Mouse (Mus musculus) layer of hippocampus, postnatal 14 days (tissue): ENCODE results near the gene Tekt3. TPM values are rescaled to one million over a fixed set of nuclear protein-coding genes. Genes with fewer than 3 reads are reported as not detected.
A peak's percentile ranks its signal among the peaks of the same experiment; 100 is the strongest.

Experiments
- DNase-seq, 2 experiments: peaks; one replicate each; pipeline ENCODE4 v3.0.0; 2021 to 2022; ENCODE audit warnings: low spot score in 2 of 2, mixed read lengths in 1 of 2
- long read RNA-seq, 2 experiments: library from polyadenylated mRNA; stranded (forward); transcript quantifications; one replicate each; pipeline ENCODE4 v2.0.0; 2021
- total RNA-seq, 2 experiments: library from RNA; stranded (reverse); gene quantifications; 2 replicates each; pipeline ENCODE4 v1.2.3; 2021

Gene Tekt3
- under 1 TPM in 1 of 2 experiments, not detected in 1; 0.36 TPM for total RNA-seq
- long read RNA-seq, experiment 1, result 0 reads
- long read RNA-seq, experiment 2, partial matches to known transcripts, result 1 of 2 reads
- long read RNA-seq, experiment 2, other reads (novel, unspliced or antisense), result 1 of 2 reads

GRCm38 (mm10) chr11:63061446-63061845, at the start of gene Tekt3:
Gene Tekt3, plus strand, starts transcription at chr11:63061654.
- no peak for DNase-seq

- peak in 1 of 2 experiments; percentile 21 for DNase-seq
These were observed 43.9 kb upstream of the Tekt3 start for GRCm38 (mm10) chr11:63017327-63018082.

- DNase-seq, result no peak
These were observed 43.3 kb upstream of the Tekt3 start for GRCm38 (mm10) chr11:63018083-63018622.

- DNase-seq, result peak in 1 of 2 experiments; percentile 40
These were observed 40.8 kb upstream of the Tekt3 start for GRCm38 (mm10) chr11:63020633-63021032.

GRCm38 (mm10) chr11:63021141-63021806, 40.2 kb upstream of the Tekt3 start:
- no peak for DNase-seq

- no peak for DNase-seq
These were observed 38.0 kb upstream of the Tekt3 start for GRCm38 (mm10) chr11:63023461-63023860.

- no peak for DNase-seq
These were observed 37.3 kb upstream of the Tekt3 start for GRCm38 (mm10) chr11:63024136-63024535.

- DNase-seq, result peak in 1 of 2 experiments; percentile 84
These were observed 36.0 kb upstream of the Tekt3 start for GRCm38 (mm10) chr11:63025476-63025875.

GRCm38 (mm10) chr11:63026651-63027141, 34.8 kb upstream of the Tekt3 start:
- peak; percentile 56 to 70 for DNase-seq

GRCm38 (mm10) chr11:63028131-63028530, 33.3 kb upstream of the Tekt3 start:
- DNase-seq, result no peak

- no peak for DNase-seq
These were observed 32.2 kb upstream of the Tekt3 start for GRCm38 (mm10) chr11:63029148-63029714.

- DNase-seq, result no peak
These were observed 31.7 kb upstream of the Tekt3 start for GRCm38 (mm10) chr11:63029721-63030120.

GRCm38 (mm10) chr11:63035420-63036211, 25.8 kb upstream of the Tekt3 start:
- DNase-seq, result no peak

- no peak for DNase-seq
These were observed 21.3 kb upstream of the Tekt3 start for GRCm38 (mm10) chr11:63040002-63040661.

GRCm38 (mm10) chr11:63045771-63046170, 15.7 kb upstream of the Tekt3 start:
- no peak for DNase-seq

- no peak for DNase-seq
These were observed 15.1 kb upstream of the Tekt3 start for GRCm38 (mm10) chr11:63046380-63046779.

- no peak for DNase-seq
These were observed 11.0 kb upstream of the Tekt3 start for GRCm38 (mm10) chr11:63050362-63050932.

- DNase-seq, result peak in 1 of 2 experiments; percentile 17
These were observed 10.4 kb upstream of the Tekt3 start for GRCm38 (mm10) chr11:63051041-63051440.

- DNase-seq, result no peak
These were observed 9.5 kb upstream of the Tekt3 start for GRCm38 (mm10) chr11:63051996-63052395.

- DNase-seq, result no peak
These were observed 5.9 kb upstream of the Tekt3 start for GRCm38 (mm10) chr11:63055596-63055995.
